Mouse (Mus musculus): ENCODE data around the gene Hmgb1. TPM values are rescaled to one million over a fixed set of nuclear protein-coding genes. Genes with fewer than 3 reads are reported as not detected.

Hmgb1 gene
- polyA plus RNA-seq, 1 experiment from 2014 or later, result 712 TPM

- ATAC-seq (ENCODE audit: low FRiP score, low TSS enrichment), result no peak
- H3K9ac ChIP-seq (ENCODE audit: low read length), result no peak overlapping the region
- H3K9me3 ChIP-seq (ENCODE audit: control insufficient read depth, low read length), result no peaks in the 10 kb centered on the region
- no peak overlapping the region for H3K27ac ChIP-seq (replicated peaks)
- H3K27me3 ChIP-seq (ENCODE audit: control insufficient read depth, insufficient read depth, low read length), result no peaks in the 10 kb centered on the region
- WGBS, result 78% methylated on average over 7 of the region's 7 CpGs
- H3K4me2 ChIP-seq (replicated peaks; ENCODE audit: low read depth), result no peak overlapping the region
- H3K4me3 ChIP-seq (ENCODE audit: low read depth, low read length), result no peak overlapping the region
- no peaks in the 10 kb centered on the region for H3K36me3 ChIP-seq (ENCODE audit: control insufficient read depth, insufficient read depth, low read length)
- no peak for DNase-seq (ENCODE audit: low spot score)
- TF ChIP-seq CTCF (IDR thresholded peaks at IDR 0.05; ENCODE audit: low read depth), result no peak
- no peak for TF ChIP-seq EP300 (optimal IDR thresholded peaks at IDR 0.05)
- H3K4me1 ChIP-seq (replicated peaks; ENCODE audit: control insufficient read depth, insufficient read depth), result no peaks in the 10 kb centered on the region
These were observed 70.8 kb downstream of the Hmgb1 start for GRCm38 (mm10) chr5:149113439-149113838.

- Histone ChIP-seq H3K9me3 (ENCODE audit: control insufficient read depth, low read length) (no peaks in the 10 kb centered on the region), H3K27me3 (ENCODE audit: control insufficient read depth, insufficient read depth, low read length) (no peaks in the 10 kb centered on the region), H3K36me3 (ENCODE audit: control insufficient read depth, insufficient read depth, low read length) (no peaks in the 10 kb centered on the region), H3K27ac (replicated peaks) (no peak overlapping the region), H3K9ac (ENCODE audit: low read length) (no peak overlapping the region), H3K4me1 (replicated peaks; ENCODE audit: control insufficient read depth, insufficient read depth) (no peaks in the 10 kb centered on the region), H3K4me3 (ENCODE audit: low read depth, low read length) (no peak overlapping the region), H3K4me2 (replicated peaks; ENCODE audit: low read depth) (no peak overlapping the region)
- 72% methylated on average over 5 of the region's 5 CpGs for WGBS
- TF ChIP-seq EP300 (optimal IDR thresholded peaks at IDR 0.05) (no peak), CTCF (IDR thresholded peaks at IDR 0.05; ENCODE audit: low read depth) (no peak)
- DNase-seq (ENCODE audit: low spot score), result no peak
- no peak for ATAC-seq (ENCODE audit: low FRiP score, low TSS enrichment)
These were observed 71.7 kb downstream of the Hmgb1 start for GRCm38 (mm10) chr5:149112559-149112958.

DNA sequence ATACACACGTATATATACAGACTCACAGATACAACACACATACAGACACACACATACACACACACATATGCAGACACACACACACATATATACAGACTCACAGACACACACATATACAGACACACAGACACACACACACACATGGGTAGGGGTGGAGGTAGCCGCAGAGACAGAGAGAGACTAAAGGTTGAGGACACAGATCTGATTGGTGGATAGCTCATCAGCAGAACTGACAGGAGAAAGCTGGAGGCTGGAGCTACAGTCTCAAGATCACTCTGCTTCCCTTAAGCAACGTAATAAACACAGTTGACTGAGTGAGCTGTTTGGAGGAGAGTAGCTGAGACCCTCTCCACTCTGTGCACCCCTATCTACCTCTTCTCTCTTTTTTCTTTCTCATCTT is 75.1 kb downstream of the Hmgb1 start:
- Histone ChIP-seq H3K36me3 (ENCODE audit: control insufficient read depth, insufficient read depth, low read length) (no peaks in the 10 kb centered on the region), H3K4me2 (replicated peaks; ENCODE audit: low read depth) (no peak overlapping the region), H3K27me3 (ENCODE audit: control insufficient read depth, insufficient read depth, low read length) (no peaks in the 10 kb centered on the region), H3K9ac (ENCODE audit: low read length) (no peak overlapping the region), H3K4me3 (ENCODE audit: low read depth, low read length) (no peak overlapping the region), H3K27ac (replicated peaks) (no peak overlapping the region), H3K4me1 (replicated peaks; ENCODE audit: control insufficient read depth, insufficient read depth) (no peaks in the 10 kb centered on the region), H3K9me3 (ENCODE audit: control insufficient read depth, low read length) (no peaks in the 10 kb centered on the region)
- no peak for ATAC-seq (ENCODE audit: low FRiP score, low TSS enrichment)
- TF ChIP-seq EP300 (optimal IDR thresholded peaks at IDR 0.05), result no peak
- TF ChIP-seq CTCF (IDR thresholded peaks at IDR 0.05; ENCODE audit: low read depth), result no peak
- no peak for DNase-seq (ENCODE audit: low spot score)
- 72% methylated on average over 3 of the region's 3 CpGs for WGBS

DNA sequence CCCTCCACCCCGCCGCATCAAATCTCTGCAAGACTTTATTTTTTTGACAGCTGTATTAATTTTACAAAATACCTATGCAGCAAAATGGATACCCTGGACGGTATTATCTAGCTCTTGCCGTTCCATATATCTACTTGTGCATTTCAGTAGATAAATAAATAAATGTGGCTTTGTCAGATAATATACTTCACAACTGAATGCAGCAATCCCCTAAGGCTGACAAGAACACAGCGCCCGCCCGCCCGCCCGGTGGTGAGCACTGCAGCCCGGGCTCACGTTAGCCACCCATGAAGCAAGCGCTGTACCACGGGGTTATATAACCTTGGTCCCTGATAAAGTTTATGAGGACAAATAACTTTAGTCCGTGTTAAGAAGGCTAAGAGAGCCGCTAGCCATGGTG is 76.1 kb downstream of the Hmgb1 start:
- Histone ChIP-seq H3K4me3 (ENCODE audit: low read depth, low read length) (no peak overlapping the region), H3K9ac (ENCODE audit: low read length) (no peak overlapping the region), H3K9me3 (ENCODE audit: control insufficient read depth, low read length) (no peaks in the 10 kb centered on the region), H3K36me3 (ENCODE audit: control insufficient read depth, insufficient read depth, low read length) (no peaks in the 10 kb centered on the region), H3K27ac (replicated peaks) (no peak overlapping the region), H3K4me1 (replicated peaks; ENCODE audit: control insufficient read depth, insufficient read depth) (no peaks in the 10 kb centered on the region), H3K27me3 (ENCODE audit: control insufficient read depth, insufficient read depth, low read length) (no peaks in the 10 kb centered on the region), H3K4me2 (replicated peaks; ENCODE audit: low read depth) (no peak overlapping the region)
- TF ChIP-seq CTCF (IDR thresholded peaks at IDR 0.05; ENCODE audit: low read depth) (no peak), EP300 (optimal IDR thresholded peaks at IDR 0.05) (no peak)
- ATAC-seq (ENCODE audit: low FRiP score, low TSS enrichment) (no peak), DNase-seq (ENCODE audit: low spot score) (no peak)
- 75% methylated on average over 15 of the region's 15 CpGs for WGBS

DNA sequence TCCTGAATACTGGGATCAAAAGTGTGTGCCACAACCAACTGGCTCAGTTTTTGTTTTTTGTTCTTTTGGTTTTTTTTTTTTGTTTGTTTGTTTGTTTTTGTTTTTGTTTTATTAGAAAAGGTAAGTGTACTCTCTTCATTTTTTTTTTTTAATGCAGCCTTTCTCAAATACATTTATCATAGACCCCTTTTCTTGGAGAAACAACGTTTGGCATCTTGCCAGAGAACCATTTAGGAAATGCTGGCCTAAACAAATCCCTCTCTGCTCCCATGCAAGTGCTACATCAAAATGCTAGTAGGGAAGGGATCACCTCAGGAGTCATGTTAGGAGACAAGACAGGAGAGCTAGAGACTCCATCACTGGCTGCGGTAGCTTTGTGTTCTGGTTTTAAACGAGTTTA is 76.7 kb downstream of the Hmgb1 start:
- H3K27ac ChIP-seq (replicated peaks), result no peak overlapping the region
- ATAC-seq (ENCODE audit: low FRiP score, low TSS enrichment) (no peak), DNase-seq (ENCODE audit: low spot score) (no peak)
- H3K9me3 ChIP-seq (ENCODE audit: control insufficient read depth, low read length), result no peaks in the 10 kb centered on the region
- H3K27me3 ChIP-seq (ENCODE audit: control insufficient read depth, insufficient read depth, low read length), result no peaks in the 10 kb centered on the region
- H3K4me3 ChIP-seq (ENCODE audit: low read depth, low read length), result no peak overlapping the region
- H3K4me2 ChIP-seq (replicated peaks; ENCODE audit: low read depth), result no peak overlapping the region
- H3K36me3 ChIP-seq (ENCODE audit: control insufficient read depth, insufficient read depth, low read length), result no peaks in the 10 kb centered on the region
- no peaks in the 10 kb centered on the region for H3K4me1 ChIP-seq (replicated peaks; ENCODE audit: control insufficient read depth, insufficient read depth)
- H3K9ac ChIP-seq (ENCODE audit: low read length), result no peak overlapping the region
- 37% methylated on average over 3 of the region's 3 CpGs for WGBS
- TF ChIP-seq EP300 (optimal IDR thresholded peaks at IDR 0.05) (no peak), CTCF (IDR thresholded peaks at IDR 0.05; ENCODE audit: low read depth) (no peak)

DNA sequence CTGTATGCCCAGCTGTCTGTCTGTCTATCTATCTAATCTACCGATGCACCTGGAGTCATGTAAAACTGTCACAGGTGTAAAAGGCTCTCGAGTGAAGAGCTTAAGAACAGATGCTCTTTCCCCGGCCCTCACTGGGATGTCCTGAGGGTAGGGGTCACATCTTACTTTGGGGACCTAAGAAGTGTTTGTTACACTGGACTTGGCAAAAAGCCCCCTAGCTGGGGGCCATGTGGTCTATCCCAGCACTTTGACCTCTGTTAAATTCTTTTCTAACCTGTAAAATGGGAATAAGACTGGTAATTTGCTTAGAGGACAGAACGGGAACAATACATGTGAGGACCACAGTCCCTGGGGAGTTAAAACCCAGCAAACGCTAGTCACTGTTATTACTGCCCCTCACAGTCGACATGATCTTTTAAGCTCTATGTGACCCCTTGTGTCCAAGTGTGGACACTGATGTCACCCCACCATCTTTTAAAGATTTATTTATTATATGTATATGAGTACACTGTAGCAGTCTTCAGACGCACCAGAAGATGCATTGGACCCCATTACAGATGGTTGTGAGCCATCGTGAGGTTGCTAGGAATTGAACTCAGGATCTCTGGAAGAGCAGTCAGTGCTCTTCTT is 80.1 kb downstream of the Hmgb1 start:
- WGBS, result 85% methylated on average over 8 of the region's 8 CpGs
- Histone ChIP-seq H3K36me3 (ENCODE audit: control insufficient read depth, insufficient read depth, low read length) (no peaks in the 10 kb centered on the region), H3K9me3 (ENCODE audit: control insufficient read depth, low read length) (no peaks in the 10 kb centered on the region), H3K27ac (replicated peaks) (no peak overlapping the region), H3K4me3 (ENCODE audit: low read depth, low read length) (no peak overlapping the region), H3K9ac (ENCODE audit: low read length) (no peak overlapping the region), H3K27me3 (ENCODE audit: control insufficient read depth, insufficient read depth, low read length) (no peaks in the 10 kb centered on the region), H3K4me1 (replicated peaks; ENCODE audit: control insufficient read depth, insufficient read depth) (no peaks in the 10 kb centered on the region), H3K4me2 (replicated peaks; ENCODE audit: low read depth) (no peak overlapping the region)
- TF ChIP-seq CTCF (IDR thresholded peaks at IDR 0.05; ENCODE audit: low read depth) (no peak), EP300 (optimal IDR thresholded peaks at IDR 0.05) (no peak)
- no peak for ATAC-seq (ENCODE audit: low FRiP score, low TSS enrichment)
- no peak for DNase-seq (ENCODE audit: low spot score)
